Mouse (Mus musculus): ENCODE results near the gene Plekha6.

DNA sequence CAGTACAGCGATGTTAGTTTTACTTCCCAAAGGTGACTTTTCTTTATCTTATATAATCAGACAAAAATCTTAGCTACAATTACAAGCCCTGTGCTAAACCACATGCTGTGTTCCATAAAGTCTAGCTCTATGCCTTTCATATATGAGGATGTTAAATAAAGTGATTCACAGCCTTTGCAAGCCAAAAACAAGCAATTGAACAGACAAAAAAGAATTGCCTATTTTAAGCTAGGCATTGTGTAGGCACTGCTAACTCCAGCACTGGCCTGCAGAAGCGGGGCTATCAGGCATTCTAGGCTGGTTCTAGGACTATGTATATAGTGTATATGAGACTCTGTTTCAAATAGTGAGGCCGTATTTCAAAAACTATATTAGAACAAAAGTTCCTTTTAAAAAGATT lies 11.8 kb upstream of the Plekha6 start:
- TF ChIP-seq POLR2A (IDR thresholded peaks at IDR 0.05; ENCODE audit: control insufficient read depth, low read depth, low read length) (no peak), CTCF (IDR thresholded peaks at IDR 0.05; ENCODE audit: control insufficient read depth, insufficient read depth, insufficient replicate concordance, low read depth, low read length) (no peak)

Measured in testis, adult 2 months (tissue).